ENCODE assay signal across 10 mouse cellular contexts in genomic region chr1:181446591-181447114, GRCm38 (mm10).
DNase-seq lines count a peak whose midpoint lies in the region; ATAC-seq and TF ChIP-seq lines count a peak whose summit lies in the region.
"Had no signal": no experiment of that assay in that cellular context is flagged by ENCODE, and none has a peak within 500 bp of the region (broad histone marks: within the 10 kb centered on the region; RNA-seq: fewer than 3 reads in every experiment).

No protein-coding gene starts in this region.

- no peaks in the 10 kb centered on the region for H3K36me3 ChIP-seq in heart, embryonic 10.5 days
- H3K36me3 ChIP-seq in limb, embryonic 15.5 days = no peaks in the 10 kb centered on the region
- H3K36me3 ChIP-seq: stomach, embryonic 15.5 days had no signal

- TF ChIP-seq CTCF in layer of hippocampus, adult 2 months (conservative IDR thresholded peaks at IDR 0.05) = no peak

- peak overlapping the region; percentile 79 for H3K27ac ChIP-seq in heart, embryonic 10.5 days
- peak overlapping the region; percentile 81 for H3K27ac ChIP-seq in layer of hippocampus, adult 2 months
- peak overlapping the region; percentile 78 for H3K27ac ChIP-seq in limb, embryonic 15.5 days
- H3K27ac ChIP-seq: liver, embryonic 14.5 days; stomach, embryonic 15.5 days had no signal

- no peak for DNase-seq in heart, embryonic 10.5 days (ENCODE audit: low spot score)
- no peak for DNase-seq in heart, postnatal 4 days
- no peak for DNase-seq in layer of hippocampus, adult 2 months (ENCODE audit: low spot score in 2 of 2)
- DNase-seq in layer of hippocampus, adult 8-10 months (ENCODE audit: low spot score in 2 of 2) = no peak
- DNase-seq in brain, embryonic 18.5 days (ENCODE audit: low read depth, low spot score) = peak; percentile 57
- DNase-seq in adrenal gland, adult 18-20 months (ENCODE audit: low spot score in 2 of 2) = no peak
- no peak for DNase-seq in gastrocnemius, postnatal 14 days

- WGBS in heart, embryonic 10.5 days = 36% methylated on average over 6 of the region's 6 CpGs
- WGBS in limb, embryonic 15.5 days = 37% methylated on average over 6 of the region's 6 CpGs

- H3K9me3 ChIP-seq in heart, embryonic 10.5 days = no peaks in the 10 kb centered on the region
- no peaks in the 10 kb centered on the region for H3K9me3 ChIP-seq in limb, embryonic 15.5 days
- H3K9me3 ChIP-seq: stomach, embryonic 15.5 days had no signal

- H3K4me1 ChIP-seq in heart, embryonic 10.5 days = peaks cover 38% of the 10 kb centered on the region
- H3K4me1 ChIP-seq in limb, embryonic 15.5 days = peaks cover 37% of the 10 kb centered on the region
- H3K4me1 ChIP-seq: stomach, embryonic 15.5 days had no signal

- no peak overlapping the region for H3K4me3 ChIP-seq in heart, embryonic 10.5 days
- H3K4me3 ChIP-seq in layer of hippocampus, adult 2 months = no peak overlapping the region
- no peak overlapping the region for H3K4me3 ChIP-seq in limb, embryonic 15.5 days
- H3K4me3 ChIP-seq: stomach, embryonic 15.5 days had no signal

- 0 out of 2 replicates have a peak, but pooled peaks have one; percentile 26 for ATAC-seq in limb, embryonic 15.5 days (ENCODE audit: insufficient number of reproducible peaks, low FRiP score, low TSS enrichment, low read depth)

- H3K4me2 ChIP-seq in limb, embryonic 15.5 days = no peak overlapping the region
- H3K4me2 ChIP-seq: stomach, embryonic 15.5 days had no signal

- intact Hi-C loops in gastrocnemius, postnatal 14 days (cut with DNase I; ENCODE audit: low total_unique reads) = no loop called here

- no peaks in the 10 kb centered on the region for H3K27me3 ChIP-seq in heart, embryonic 10.5 days (ENCODE audit: insufficient read depth, poor library complexity, severe bottlenecking)
- no peaks in the 10 kb centered on the region for H3K27me3 ChIP-seq in limb, embryonic 15.5 days
- H3K27me3 ChIP-seq: stomach, embryonic 15.5 days had no signal

- no peak overlapping the region for H3K9ac ChIP-seq in limb, embryonic 15.5 days
- H3K9ac ChIP-seq: liver, embryonic 14.5 days; stomach, embryonic 15.5 days had no signal
